Mouse (Mus musculus): ENCODE results near the gene Tex36.

DNA sequence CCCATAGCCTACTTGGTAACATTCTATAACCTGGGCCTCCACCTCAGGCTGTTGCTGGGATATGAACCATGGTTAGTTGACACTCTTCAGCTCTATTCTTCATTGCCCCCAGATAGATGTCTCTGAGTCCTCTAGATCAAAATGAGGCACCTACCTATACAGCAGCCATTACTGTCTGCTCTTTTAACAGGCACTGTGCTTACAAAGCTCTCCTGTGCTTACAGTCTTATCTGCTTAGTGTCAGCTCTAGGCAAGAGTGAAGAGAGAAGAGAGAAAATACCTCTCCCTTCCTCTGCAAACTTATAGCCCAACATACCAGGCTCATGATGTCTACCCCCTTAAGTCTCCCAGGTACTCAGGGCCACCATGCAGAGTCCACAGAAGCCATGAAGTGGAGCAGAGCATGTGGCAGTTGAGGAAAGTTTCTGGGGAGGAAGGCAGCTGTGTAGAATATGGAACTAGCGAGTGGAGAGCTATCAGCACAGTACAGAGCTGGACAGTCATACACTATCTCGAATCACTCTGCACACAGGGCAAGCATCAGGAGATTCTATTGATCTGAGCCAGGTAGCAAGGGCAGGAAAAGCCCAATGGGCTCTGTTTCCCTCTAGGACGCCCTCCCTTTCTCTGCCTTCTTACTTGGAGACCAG is 38.7 kb downstream of the Tex36 start:
- TF ChIP-seq HCFC1 (IDR thresholded peaks at IDR 0.05; ENCODE audit: borderline replicate concordance, insufficient read depth, low read length) (no peak), CHD2 (IDR thresholded peaks at IDR 0.05; ENCODE audit: low read depth, low read length) (no peak), ZC3H11A (IDR thresholded peaks at IDR 0.05; ENCODE audit: borderline replicate concordance, low read depth, low read length) (no peak)

Data from ES-E14 (cell line).